Mouse (Mus musculus) cerebellum, adult 2 months (tissue): ENCODE results near the gene Vmac.

ENCODE experiments used
- CTCF ChIP-seq: fragments of 200-500 bp; IDR thresholded peaks from 2 replicates; pipeline ENCODE4 v1.5.1; 2011; ENCODE audit warnings: low read depth, mild to moderate bottlenecking, control low read depth, low read length, moderate library complexity, borderline replicate concordance; ENCODE audit not compliant: insufficient read depth
- POLR2A ChIP-seq: fragments of 200-500 bp; IDR thresholded peaks from 2 replicates; pipeline ENCODE4 v1.6.1; 2011; ENCODE audit warnings: low read length, control low read depth, borderline replicate concordance; ENCODE audit not compliant: insufficient read depth

DNA sequence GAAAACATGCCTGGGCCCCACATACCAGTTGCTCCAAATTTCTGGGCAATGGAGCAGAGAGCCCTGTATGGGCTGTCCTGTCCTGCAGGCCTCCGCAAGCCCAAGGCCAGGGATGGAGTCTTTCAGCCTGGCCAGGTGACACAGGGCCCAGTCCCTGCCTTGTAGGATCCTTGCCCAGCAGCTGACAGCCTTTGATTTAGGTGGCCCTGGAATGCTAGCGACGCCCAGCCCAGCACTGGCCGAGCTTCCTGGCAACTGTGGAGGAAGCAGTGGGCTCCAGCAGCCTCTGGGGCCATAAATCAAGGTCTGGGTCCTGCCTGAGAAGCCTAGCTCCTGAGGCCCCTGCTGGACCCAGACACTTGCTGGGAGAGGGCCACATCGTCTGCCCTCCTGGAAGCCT, 4.6 kb upstream of the Vmac start:
- TF ChIP-seq POLR2A (no peak), CTCF (no peak)
